Mouse (Mus musculus) lung, postnatal 0 days (tissue): ENCODE measurements around the gene Pnpo.

Experiments used
- CTCF ChIP-seq: IDR thresholded peaks from 2 replicates; pipeline ENCODE4 v1.5.1; 2016; ENCODE audit warnings: antibody characterized with exemption, mild to moderate bottlenecking
- EP300 ChIP-seq: IDR thresholded peaks from 2 replicates; pipeline ENCODE4 v1.6.1; 2016; ENCODE audit warnings: antibody characterized with exemption, mild to moderate bottlenecking, control low read depth

DNA sequence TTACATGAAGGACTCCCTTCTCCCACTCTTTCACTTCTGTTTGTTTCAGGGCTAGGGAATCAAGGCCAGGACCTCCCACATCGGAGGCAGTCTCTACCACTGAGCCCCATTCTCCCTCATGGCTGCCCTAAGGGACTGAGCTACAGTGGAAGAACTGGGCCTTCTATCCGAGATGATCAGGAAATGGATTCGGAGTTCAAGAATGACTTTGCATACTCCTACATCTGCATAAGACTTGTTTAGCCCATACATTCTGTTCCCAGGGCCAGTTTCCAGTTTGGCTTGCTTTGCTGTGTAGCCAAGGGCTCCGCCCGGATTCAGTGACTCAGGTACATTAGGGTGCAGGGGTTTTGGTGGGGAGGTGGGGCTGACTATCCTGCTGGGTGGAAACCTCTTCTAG is 36.2 kb upstream of the Pnpo start:
- TF ChIP-seq CTCF (no peak), EP300 (no peak)
